Mouse (Mus musculus): ENCODE data around the gene Gm14862. TPM values are rescaled to one million over a fixed set of nuclear protein-coding genes. Genes with fewer than 3 reads are reported as not detected.
"Not testable (repeated sequence)": the region's sequence is repeated elsewhere in the genome, so short reads cannot be mapped to it uniquely, and the experiment has no call there.

The Gm14862 gene
- not detected in 2 replicates for total RNA-seq (2017)

- ATAC-seq (replicated peaks in 1 of 2; ENCODE audit: insufficient read depth in 1 of 2, low FRiP score in 2 of 2, low TSS enrichment in 1 of 2, low read depth in 1 of 2, poor library complexity in 2 of 2, severe bottlenecking in 2 of 2): no peak
These were observed at the start of gene Gm14862 for GRCm38 (mm10) chrX:9256766-9257165. TSS of gene Gm14862 (minus strand) at chrX:9256899.

GRCm38 (mm10) chrX:9303455-9303854 is 46.8 kb upstream of the Gm14862 start:
- ATAC-seq (replicated peaks in 1 of 2; ENCODE audit: insufficient read depth in 1 of 2, low FRiP score in 2 of 2, low TSS enrichment in 1 of 2, low read depth in 1 of 2, poor library complexity in 2 of 2, severe bottlenecking in 2 of 2): no peak

- ATAC-seq (replicated peaks in 1 of 2; ENCODE audit: insufficient read depth in 1 of 2, low FRiP score in 2 of 2, low TSS enrichment in 1 of 2, low read depth in 1 of 2, poor library complexity in 2 of 2, severe bottlenecking in 2 of 2): peak; percentile 58 to 65; a peak in 3 of 4 replicates
These were observed 46.1 kb upstream of the Gm14862 start for GRCm38 (mm10) chrX:9302791-9303190.

GRCm38 (mm10) chrX:9298413-9298864 is 41.7 kb upstream of the Gm14862 start:
- peak in 1 of 2 experiments; percentile 32; a peak in 1 of 4 replicates for ATAC-seq (replicated peaks in 1 of 2; ENCODE audit: insufficient read depth in 1 of 2, low FRiP score in 2 of 2, low TSS enrichment in 1 of 2, low read depth in 1 of 2, poor library complexity in 2 of 2, severe bottlenecking in 2 of 2)

- ATAC-seq (replicated peaks in 1 of 2; ENCODE audit: insufficient read depth in 1 of 2, low FRiP score in 2 of 2, low TSS enrichment in 1 of 2, low read depth in 1 of 2, poor library complexity in 2 of 2, severe bottlenecking in 2 of 2): not testable (repeated sequence)
These were observed 36.6 kb upstream of the Gm14862 start for GRCm38 (mm10) chrX:9293140-9293829.

- ATAC-seq (replicated peaks in 1 of 2; ENCODE audit: insufficient read depth in 1 of 2, low FRiP score in 2 of 2, low TSS enrichment in 1 of 2, low read depth in 1 of 2, poor library complexity in 2 of 2, severe bottlenecking in 2 of 2): not testable (repeated sequence)
These were observed 26.8 kb upstream of the Gm14862 start, which contains the start of gene H2al1m for GRCm38 (mm10) chrX:9283464-9283863. TSS of gene H2al1m (plus strand) at chrX:9283764.

GRCm38 (mm10) chrX:9274321-9274720 is 17.6 kb upstream of the Gm14862 start:
- ATAC-seq (replicated peaks in 1 of 2; ENCODE audit: insufficient read depth in 1 of 2, low FRiP score in 2 of 2, low TSS enrichment in 1 of 2, low read depth in 1 of 2, poor library complexity in 2 of 2, severe bottlenecking in 2 of 2): no peak

GRCm38 (mm10) chrX:9273377-9274002 is 16.8 kb upstream of the Gm14862 start:
- ATAC-seq (replicated peaks in 1 of 2; ENCODE audit: insufficient read depth in 1 of 2, low FRiP score in 2 of 2, low TSS enrichment in 1 of 2, low read depth in 1 of 2, poor library complexity in 2 of 2, severe bottlenecking in 2 of 2): peak in 1 of 2 experiments; percentile 6; a peak in 1 of 4 replicates

- peak; percentile 61 to 69 for ATAC-seq (replicated peaks in 1 of 2; ENCODE audit: insufficient read depth in 1 of 2, low FRiP score in 2 of 2, low TSS enrichment in 1 of 2, low read depth in 1 of 2, poor library complexity in 2 of 2, severe bottlenecking in 2 of 2)
These were observed 16.0 kb upstream of the Gm14862 start, which contains the start of gene Xk for GRCm38 (mm10) chrX:9272460-9273361. TSS of gene Xk (plus strand) at chrX:9272756.

GRCm38 (mm10) chrX:9271947-9272459 is 15.3 kb upstream of the Gm14862 start:
- no peak for ATAC-seq (replicated peaks in 1 of 2; ENCODE audit: insufficient read depth in 1 of 2, low FRiP score in 2 of 2, low TSS enrichment in 1 of 2, low read depth in 1 of 2, poor library complexity in 2 of 2, severe bottlenecking in 2 of 2)

- no peak for ATAC-seq (replicated peaks in 1 of 2; ENCODE audit: insufficient read depth in 1 of 2, low FRiP score in 2 of 2, low TSS enrichment in 1 of 2, low read depth in 1 of 2, poor library complexity in 2 of 2, severe bottlenecking in 2 of 2)
These were observed 14.4 kb upstream of the Gm14862 start for GRCm38 (mm10) chrX:9271112-9271511.

GRCm38 (mm10) chrX:9259267-9259666 is 2.6 kb upstream of the Gm14862 start:
- ATAC-seq (replicated peaks in 1 of 2; ENCODE audit: insufficient read depth in 1 of 2, low FRiP score in 2 of 2, low TSS enrichment in 1 of 2, low read depth in 1 of 2, poor library complexity in 2 of 2, severe bottlenecking in 2 of 2): no peak

- no peak for ATAC-seq (replicated peaks in 1 of 2; ENCODE audit: insufficient read depth in 1 of 2, low FRiP score in 2 of 2, low TSS enrichment in 1 of 2, low read depth in 1 of 2, poor library complexity in 2 of 2, severe bottlenecking in 2 of 2)
These were observed 1.1 kb upstream of the Gm14862 start for GRCm38 (mm10) chrX:9257831-9258230.

GRCm38 (mm10) chrX:9254901-9255300 is 1.8 kb downstream of the Gm14862 start:
- ATAC-seq (replicated peaks in 1 of 2; ENCODE audit: insufficient read depth in 1 of 2, low FRiP score in 2 of 2, low TSS enrichment in 1 of 2, low read depth in 1 of 2, poor library complexity in 2 of 2, severe bottlenecking in 2 of 2): no peak

- ATAC-seq (replicated peaks in 1 of 2; ENCODE audit: insufficient read depth in 1 of 2, low FRiP score in 2 of 2, low TSS enrichment in 1 of 2, low read depth in 1 of 2, poor library complexity in 2 of 2, severe bottlenecking in 2 of 2): peak; percentile 69
These were observed 2.7 kb downstream of the Gm14862 start for GRCm38 (mm10) chrX:9253990-9254389.

GRCm38 (mm10) chrX:9248911-9249310 is 7.8 kb downstream of the Gm14862 start:
- ATAC-seq (replicated peaks in 1 of 2; ENCODE audit: insufficient read depth in 1 of 2, low FRiP score in 2 of 2, low TSS enrichment in 1 of 2, low read depth in 1 of 2, poor library complexity in 2 of 2, severe bottlenecking in 2 of 2): no peak

GRCm38 (mm10) chrX:9244603-9245336 is 11.9 kb downstream of the Gm14862 start:
- ATAC-seq (replicated peaks in 1 of 2; ENCODE audit: insufficient read depth in 1 of 2, low FRiP score in 2 of 2, low TSS enrichment in 1 of 2, low read depth in 1 of 2, poor library complexity in 2 of 2, severe bottlenecking in 2 of 2): peak; percentile 34 to 51; a peak in 1 of 4 replicates
